Mouse (Mus musculus) spleen, adult 2 months (tissue): ENCODE results near the gene Timm13. TPM values are rescaled to one million over a fixed set of nuclear protein-coding genes. Genes with fewer than 3 reads are reported as not detected.

ENCODE experiments used
- DNase-seq, 2 experiments: peaks; one replicate each; pipeline versions ENCODE4 v3.0.0 to v3.0.0-alpha.2; 2012 to 2021; ENCODE audit warnings: low spot score in 2 of 2, low read depth in 1 of 2
- H3K27ac ChIP-seq: fragments of 200-500 bp; 2 replicates; pipeline ENCODE4 v1.5.1; 2012; ENCODE audit warnings: low read length, inconsistent platforms; ENCODE audit not compliant: insufficient read depth
- H3K27me3 ChIP-seq: fragments of 200-500 bp; 2 replicates; pipeline ENCODE4 v1.6.1; 2012; ENCODE audit warnings: mild to moderate bottlenecking, moderate library complexity, low read length, inconsistent platforms; ENCODE audit not compliant: control insufficient read depth, insufficient read depth
- H3K36me3 ChIP-seq: fragments of 200-500 bp; 2 replicates; pipeline ENCODE4 v1.6.1; 2012; ENCODE audit warnings: mild to moderate bottlenecking, low read length, inconsistent platforms; ENCODE audit not compliant: control insufficient read depth, insufficient read depth
- H3K4me1 ChIP-seq: fragments of 200-500 bp; 2 replicates; pipeline ENCODE4 v1.6.1; 2011; ENCODE audit warnings: inconsistent platforms; ENCODE audit not compliant: control insufficient read depth, insufficient read depth, insufficient read length
- H3K4me3 ChIP-seq: fragments of 200-500 bp; 2 replicates; pipeline ENCODE4 v1.5.1; 2011; ENCODE audit warnings: mild to moderate bottlenecking, inconsistent platforms; ENCODE audit not compliant: insufficient read depth, insufficient read length; ENCODE audit errors: extremely low read depth
- CTCF ChIP-seq: fragments of 200-500 bp; IDR thresholded peaks from 2 replicates; pipeline ENCODE4 v1.5.1; 2011; ENCODE audit warnings: mild to moderate bottlenecking, inconsistent platforms; ENCODE audit not compliant: insufficient read depth, insufficient read length, insufficient replicate concordance; ENCODE audit errors: extremely low read depth
- POLR2A ChIP-seq: fragments of 200-500 bp; IDR thresholded peaks from 2 replicates; pipeline ENCODE4 v1.6.1; 2011; ENCODE audit warnings: low read depth, low read length, inconsistent platforms
- whole genome bisulfite sequencing: fragments of 180-500 bp; shearing (Covaris S2); methylation state at CpG from one replicate; pipeline ENCODE4 v1.1.7; 2018; 5-methylcytosine and 5-hydroxymethylcytosine counted together
- polyA plus RNA-seq: library from polyadenylated mRNA; depleted of rRNA; stranded (reverse); fragments of >200 nt; gene quantifications from 2 replicates; pipeline ENCODE4 v1.2.3, GENCODE M21; 2012

The Timm13 gene
- polyA plus RNA-seq, 1 experiment, result 123 TPM

- under 1% methylated on average over 48 of the region's 48 CpGs for WGBS
- H3K4me3 ChIP-seq, result peak overlapping the region; percentile 52
- H3K4me1 ChIP-seq, result peaks cover 23% of the 10 kb centered on the region
- 0 out of 2 replicates have a peak, but pooled peaks cover 2% of the 10 kb centered on the region for H3K36me3 ChIP-seq
- peak; percentile 75 to 83 for DNase-seq
- peak overlapping the region; percentile 66 for H3K27ac ChIP-seq
- no peak for TF ChIP-seq POLR2A
- peak; percentile 93 for TF ChIP-seq CTCF
- H3K27me3 ChIP-seq, result no peaks in the 10 kb centered on the region
These were observed 28.0 kb upstream of the Timm13 start for GRCm38 (mm10) chr10:80928586-80929298.

- no peaks in the 10 kb centered on the region for H3K27me3 ChIP-seq
- H3K4me1 ChIP-seq, result no peaks in the 10 kb centered on the region
- H3K27ac ChIP-seq, result no peak overlapping the region
- H3K4me3 ChIP-seq, result no peak overlapping the region
- 73% methylated on average over 3 of the region's 3 CpGs for WGBS
- H3K36me3 ChIP-seq, result no peaks in the 10 kb centered on the region
- no peak for DNase-seq
- TF ChIP-seq CTCF (no peak), POLR2A (no peak)
These were observed 24.7 kb upstream of the Timm13 start for GRCm38 (mm10) chr10:80925472-80925871.

GRCm38 (mm10) chr10:80921923-80922322, 21.2 kb upstream of the Timm13 start:
- Histone ChIP-seq H3K27me3 (no peaks in the 10 kb centered on the region), H3K36me3 (no peaks in the 10 kb centered on the region), H3K4me1 (peaks cover 3% of the 10 kb centered on the region; the same call in 1 of the 2 replicates), H3K4me3 (no peak overlapping the region; the same call in 1 of the 2 replicates), H3K27ac (no peak overlapping the region)
- DNase-seq, result no peak
- TF ChIP-seq POLR2A, result no peak
- TF ChIP-seq CTCF, result no peak
- 13% methylated on average over 16 of the region's 16 CpGs for WGBS

- H3K27me3 ChIP-seq, result no peaks in the 10 kb centered on the region
- peak within 1 kb of the TSS; percentile 81 for H3K4me3 ChIP-seq
- H3K27ac ChIP-seq, result no peak within 1 kb of the TSS
- under 1% methylated on average over 61 of the region's 61 CpGs for WGBS
- TF ChIP-seq CTCF, result no peak
- no peak for TF ChIP-seq POLR2A
- H3K36me3 ChIP-seq, result no peaks in the 10 kb centered on the region
- DNase-seq, result peak in 1 of 2 experiments; percentile 55
- peaks cover 3% of the 10 kb centered on the region; the same call in 1 of the 2 replicates for H3K4me1 ChIP-seq
These were observed 17.1 kb upstream of the Timm13 start, which contains the start of gene Lmnb2 for GRCm38 (mm10) chr10:80917779-80918434. Gene Lmnb2, minus strand, starts transcription at chr10:80918245.

- DNase-seq, result no peak
- H3K4me3 ChIP-seq, result peak overlapping the region; percentile 81
- H3K4me1 ChIP-seq, result peaks cover 3% of the 10 kb centered on the region; the same call in 1 of the 2 replicates
- no peaks in the 10 kb centered on the region for H3K36me3 ChIP-seq
- WGBS, result 4% methylated on average over 15 of the region's 15 CpGs
- TF ChIP-seq CTCF (no peak), POLR2A (no peak)
- no peaks in the 10 kb centered on the region for H3K27me3 ChIP-seq
- no peak overlapping the region for H3K27ac ChIP-seq
These were observed 16.6 kb upstream of the Timm13 start for GRCm38 (mm10) chr10:80917336-80917778.

- 93% methylated on average over 4 of the region's 4 CpGs for WGBS
- DNase-seq, result no peak
- Histone ChIP-seq H3K27me3 (no peaks in the 10 kb centered on the region), H3K36me3 (no peaks in the 10 kb centered on the region), H3K27ac (no peak overlapping the region), H3K4me1 (peaks cover 3% of the 10 kb centered on the region; the same call in 1 of the 2 replicates), H3K4me3 (no peak overlapping the region)
- no peak for TF ChIP-seq POLR2A
- no peak for TF ChIP-seq CTCF
These were observed 15.0 kb upstream of the Timm13 start for GRCm38 (mm10) chr10:80915736-80916135.
